Mouse (Mus musculus) left cerebral cortex, adult 2 months (tissue): ENCODE results near the gene Slc10a3. TPM values are rescaled to one million over a fixed set of nuclear protein-coding genes. Genes with fewer than 3 reads are reported as not detected.
A peak's percentile ranks its signal among the peaks of the same experiment; 100 is the strongest.
"Not testable (repeated sequence)": the region's sequence is repeated elsewhere in the genome, so short reads cannot be mapped to it uniquely, and the experiment has no call there.

Source experiments
- DNase-seq, 2 experiments: peaks; one replicate each; pipeline ENCODE4 v3.0.0; 2021 to 2022; ENCODE audit warnings: low spot score in 2 of 2, mixed read lengths in 1 of 2; ENCODE audit errors: extremely low spot score in 1 of 2
- H3K27ac ChIP-seq: fragments of 200-600 bp; 2 replicates; pipeline ENCODE4 v1.8.1; 2022
- H3K4me3 ChIP-seq: fragments of 200-600 bp; 2 replicates; pipeline ENCODE4 v1.8.1; 2022
- CTCF ChIP-seq: fragments of 200-600 bp; IDR thresholded peaks from 2 replicates; pipeline ENCODE4 v1.8.1; 2022; ENCODE audit warnings: antibody characterized with exemption, mild to moderate bottlenecking, moderate library complexity
- intact Hi-C: fragments of 180-260 bp; cut with DNase I; formaldehyde crosslinking; loops from one replicate; pipeline ENCODE4 v1.15.1; 2025
- long read RNA-seq, 2 experiments: library from polyadenylated mRNA; stranded (forward); transcript quantifications; one replicate each; pipeline ENCODE4 v2.0.0; 2021; ENCODE audit warnings: borderline mapping rate in 2 of 2
- total RNA-seq, 2 experiments: library from RNA; stranded (reverse); gene quantifications; 2 replicates each; pipeline ENCODE4 v1.2.3; 2021

The Slc10a3 gene
- 1 to 10 TPM; 3.1 to 3.9 TPM for total RNA-seq
- long read RNA-seq, experiment 1, partial matches to known transcripts, result 2 of 4 reads
- long read RNA-seq, experiment 1, other reads (novel, unspliced or antisense), result 0 of 4 reads
- long read RNA-seq, experiment 2, partial matches to known transcripts, result 0 of 2 reads
- long read RNA-seq, experiment 2, other reads (novel, unspliced or antisense), result 0 of 2 reads

- H3K4me3 ChIP-seq, result peak within 1 kb of the TSS; percentile 58
- no peak; the same call in 1 of the 2 replicates for TF ChIP-seq CTCF
- intact Hi-C loops, result loop anchor here (2.0 kb wide), 1 partner anchor 54 kb away; no protein-coding TSS in a partner anchor
- DNase-seq, result peak; percentile 76 to 80
- H3K27ac ChIP-seq, result peak within 1 kb of the TSS; percentile 55
Measured at GRCm38 (mm10) chrX:74372888-74373549, at the start of gene Slc10a3, which contains the start of gene Ubl4a. Slc10a3 (minus strand) TSS chrX:74373349. Ubl4a (minus strand) TSS chrX:74373218.

DNA sequence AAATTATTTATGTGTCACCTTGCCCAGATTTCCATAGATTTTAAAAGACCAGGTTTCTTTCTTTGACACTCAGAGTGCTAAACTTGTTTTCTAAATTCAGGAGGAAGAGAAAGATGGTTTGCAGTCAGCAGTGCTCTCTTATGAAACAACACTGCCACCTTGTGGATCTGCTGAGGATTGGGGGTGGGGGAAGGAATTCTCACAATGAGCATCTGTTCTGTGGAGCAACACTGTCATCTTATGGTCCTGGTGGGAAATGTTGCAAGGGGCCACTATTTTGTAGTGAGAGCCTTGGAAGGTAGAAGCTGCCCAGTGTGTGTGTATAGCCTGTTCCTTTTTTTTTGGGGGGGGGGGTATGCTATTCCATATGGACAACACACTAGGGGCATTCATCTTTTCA, 40.2 kb upstream of the Slc10a3 start:
- H3K4me3 ChIP-seq, result no peak overlapping the region
- DNase-seq, result peak; percentile 61 to 69
- intact Hi-C loops, result loop anchor here (1.0 to 10.0 kb wide), 5 partner anchors 165 to 1399 kb away; partner anchors contain the start of gene Hcfc1
- no peak overlapping the region for H3K27ac ChIP-seq
- peak; percentile 84 for TF ChIP-seq CTCF

DNA sequence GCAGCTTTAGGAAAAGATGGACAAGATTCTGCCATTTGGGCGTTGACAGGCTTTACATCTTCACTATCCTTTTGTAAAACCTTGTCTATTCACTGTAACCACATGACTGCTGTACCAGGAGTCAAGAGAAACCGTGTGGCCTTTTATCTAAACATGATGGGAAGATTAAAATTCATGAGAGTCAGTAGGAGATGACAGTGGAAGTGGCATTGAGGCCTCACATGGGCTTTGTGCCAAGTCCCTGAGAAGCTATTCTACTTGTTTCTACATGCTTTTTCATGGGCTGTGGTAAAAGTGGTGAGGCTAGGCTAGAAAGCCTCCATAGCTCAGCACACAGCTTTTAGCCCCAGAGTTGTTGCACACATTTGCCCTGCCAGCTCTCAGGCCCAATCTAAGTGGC, 35.2 kb upstream of the Slc10a3 start:
- Histone ChIP-seq H3K27ac (no peak overlapping the region), H3K4me3 (no peak overlapping the region)
- intact Hi-C loops, result no loop called here
- no peak for DNase-seq
- TF ChIP-seq CTCF, result no peak

DNA sequence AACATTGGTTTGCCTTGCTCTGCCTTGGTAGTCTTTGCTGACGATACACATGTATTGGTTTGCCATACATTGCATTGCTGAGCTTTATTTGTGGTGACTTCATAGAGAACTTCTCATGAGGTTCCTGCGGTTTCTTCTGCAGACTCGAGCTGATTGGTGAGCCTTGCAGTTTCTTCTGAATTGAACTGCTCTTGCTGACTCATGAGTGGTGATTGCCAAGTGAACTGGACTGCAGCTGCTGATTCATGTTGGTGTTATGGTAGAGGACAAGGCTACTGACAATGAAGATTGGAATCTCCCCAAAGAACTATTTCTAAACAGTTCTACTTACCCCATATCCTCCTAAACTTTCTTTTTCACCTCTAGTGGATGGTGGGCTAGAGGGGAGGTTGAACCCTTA, 27.0 kb upstream of the Slc10a3 start:
- H3K4me3 ChIP-seq, result no peak overlapping the region
- no peak overlapping the region for H3K27ac ChIP-seq
- intact Hi-C loops, result no loop called here
- TF ChIP-seq CTCF, result no peak
- no peak for DNase-seq

- DNase-seq, result peak; percentile 71 to 76
- TF ChIP-seq CTCF, result peak; percentile 56
- Histone ChIP-seq H3K27ac (peak within 1 kb of the TSS; percentile 79), H3K4me3 (peak within 1 kb of the TSS; percentile 57)
- intact Hi-C loops, result loop anchor here (1.0 kb wide), 1 partner anchor 24 kb away; no protein-coding TSS in a partner anchor
Measured at GRCm38 (mm10) chrX:74392535-74393443, 19.6 kb upstream of the Slc10a3 start, which contains the start of the genes Fam3a and Ikbkg. Fam3a (minus strand) TSS chrX:74393272. Ikbkg (plus strand) TSS chrX:74393290.

DNA sequence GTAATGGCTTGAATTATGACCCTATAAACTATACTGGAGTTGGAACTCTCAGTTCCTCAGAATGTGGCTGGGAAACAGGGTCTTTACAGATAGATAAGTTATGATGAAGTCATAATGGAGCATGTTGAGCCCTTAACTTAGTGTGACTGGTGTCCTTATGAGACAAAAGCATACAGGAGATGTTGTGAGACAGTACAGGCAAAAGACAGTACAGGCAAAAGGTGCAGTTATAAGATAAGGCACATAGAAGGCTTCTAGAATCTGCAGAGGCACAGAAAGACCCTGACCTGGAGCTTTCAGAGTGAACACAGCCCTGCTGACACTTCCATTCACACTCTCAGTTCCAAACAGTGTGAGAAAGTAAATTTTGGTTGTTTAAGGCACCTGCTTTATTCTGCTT, 15.0 kb upstream of the Slc10a3 start:
- intact Hi-C loops, result no loop called here
- Histone ChIP-seq H3K4me3 (no peak overlapping the region), H3K27ac (no peak overlapping the region)
- no peak for DNase-seq
- no peak for TF ChIP-seq CTCF

DNA sequence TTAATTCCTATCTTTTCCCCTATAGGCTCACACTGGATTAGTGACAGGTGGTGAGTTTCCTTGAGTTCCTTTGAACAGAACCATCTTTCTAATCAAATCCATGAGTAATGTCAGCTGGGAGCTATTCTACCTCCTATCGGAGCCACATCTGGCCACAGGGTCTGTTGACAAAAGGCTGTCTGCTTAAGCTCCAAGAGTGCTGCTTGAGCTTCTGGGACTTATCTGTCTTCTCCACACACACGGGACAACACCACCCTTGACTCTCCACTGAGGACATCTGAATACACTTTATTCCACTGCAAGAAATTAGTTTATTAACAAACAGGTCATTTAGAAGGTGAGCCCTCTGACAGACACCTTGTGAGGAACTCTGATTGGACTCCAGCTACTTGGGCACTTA, 11.3 kb upstream of the Slc10a3 start:
- intact Hi-C loops, result no loop called here
- H3K27ac ChIP-seq, result no peak overlapping the region
- no peak overlapping the region for H3K4me3 ChIP-seq
- no peak for TF ChIP-seq CTCF
- no peak for DNase-seq

DNA sequence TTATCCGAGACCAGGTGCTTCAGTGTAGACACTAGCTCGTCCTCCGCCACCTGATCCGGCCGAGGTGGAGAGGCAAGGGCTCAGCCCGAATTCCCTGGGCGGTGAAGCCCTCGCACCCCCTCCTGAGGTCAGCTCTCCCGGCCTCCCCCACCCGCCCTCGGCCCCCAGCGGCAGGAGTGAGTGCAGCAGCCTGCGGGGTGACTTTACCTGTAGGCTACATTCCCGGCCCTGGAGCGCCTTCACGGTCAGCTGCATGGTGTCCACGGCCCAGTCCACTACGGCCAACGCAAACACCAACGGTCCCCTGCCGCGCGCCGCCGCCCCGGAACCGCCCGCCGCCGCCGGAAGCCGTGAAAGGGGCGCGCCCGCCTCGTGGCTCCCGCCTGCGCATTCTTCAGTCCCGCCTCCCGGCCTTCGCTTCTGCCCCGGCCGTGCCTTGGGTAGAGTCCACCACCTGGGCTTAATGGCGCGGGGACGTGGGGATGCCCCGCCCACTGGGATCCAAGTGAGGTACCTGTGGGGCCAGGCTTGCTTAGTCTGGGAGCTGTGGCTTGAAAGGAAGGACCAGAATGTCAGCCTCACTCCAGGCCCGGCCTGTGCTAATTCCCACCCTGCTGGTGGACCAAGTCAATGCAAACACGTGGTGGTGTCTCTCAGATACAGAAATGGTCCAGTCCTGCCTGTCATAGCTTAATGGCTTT, 4.8 kb downstream of the Slc10a3 start:
- peak; percentile 67 for DNase-seq
- intact Hi-C loops, result loop anchor here (1.0 to 5.0 kb wide), 2 partner anchors 25 to 121 kb away; partner anchors contain the start of genes Fam3a, Flna and Ikbkg
- Histone ChIP-seq H3K27ac (peak overlapping the region; percentile 86), H3K4me3 (peak overlapping the region; percentile 67)
- no peak; the same call in 1 of the 2 replicates for TF ChIP-seq CTCF

DNA sequence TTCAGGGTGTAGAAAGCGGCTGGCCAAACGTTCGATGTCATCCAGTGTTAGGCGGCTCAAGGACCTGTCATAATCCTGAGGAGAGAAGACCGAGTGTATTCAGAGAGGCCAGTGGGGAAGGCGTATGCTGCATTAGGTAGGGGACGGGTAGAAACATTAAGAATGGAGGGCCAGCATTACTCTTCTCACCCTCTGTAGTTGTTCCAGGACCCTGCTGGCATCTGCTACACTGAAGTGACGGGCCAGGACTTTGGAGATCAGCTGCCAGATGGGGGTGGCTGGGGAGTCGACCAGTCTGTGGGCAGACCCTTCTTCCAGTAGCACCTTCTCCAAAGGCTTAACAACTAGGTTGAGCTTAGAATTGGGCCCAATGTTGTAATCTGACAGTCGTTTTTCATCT, 5.6 kb downstream of the Slc10a3 start:
- no peak for DNase-seq
- TF ChIP-seq CTCF, result no peak
- intact Hi-C loops, result loop anchor here (5.0 kb wide), 1 partner anchor 120 kb away; the partner anchor contains the start of gene Flna
- peak overlapping the region; percentile 67 for H3K4me3 ChIP-seq
- H3K27ac ChIP-seq, result peak overlapping the region; percentile 86; the same call in 1 of the 2 replicates

GRCm38 (mm10) chrX:74359171-74359570, 14.0 kb downstream of the Slc10a3 start:
- Histone ChIP-seq H3K27ac (no peak overlapping the region), H3K4me3 (no peak overlapping the region)
- TF ChIP-seq CTCF, result no peak
- DNase-seq, result no peak
- intact Hi-C loops, result no loop called here

DNA sequence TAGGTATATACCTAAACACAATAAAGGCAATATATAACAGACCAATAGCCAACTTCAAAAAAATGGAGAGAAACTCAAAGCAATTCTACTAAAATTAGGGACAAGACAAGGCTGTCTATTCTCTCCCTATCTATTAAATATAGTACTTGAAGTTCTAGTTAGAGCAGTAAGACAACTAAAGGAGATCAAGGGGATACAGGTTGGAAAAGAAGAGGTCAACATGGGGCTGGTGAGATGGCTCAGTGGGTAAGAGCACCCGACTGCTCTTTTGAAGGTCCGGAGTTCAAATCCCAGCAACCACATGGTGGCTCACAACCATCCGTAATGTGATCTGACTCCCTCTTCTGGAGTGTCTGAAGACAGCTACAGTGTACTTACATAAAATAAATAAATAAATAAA, 16.1 kb downstream of the Slc10a3 start:
- H3K27ac ChIP-seq, H3K4me3 ChIP-seq, intact Hi-C loops, DNase-seq: not testable (repeated sequence)
